Mouse (Mus musculus): ENCODE measurements around the gene Slc35a2.

GRCm38 (mm10) chrX:7859191-7859753 lies 24.6 kb upstream of the Slc35a2 start:
- TF ChIP-seq CTCF (conservative IDR thresholded peaks at IDR 0.05; ENCODE audit: low read length) (no peak), NANOG (IDR thresholded peaks at IDR 0.05; ENCODE audit: borderline replicate concordance, low read length) (no peak)

All from E14TG2a.4 (cell line).